Mouse (Mus musculus) kidney, postnatal 0 days (tissue): ENCODE measurements around the gene Tbc1d2b. TPM values are rescaled to one million over a fixed set of nuclear protein-coding genes. Genes with fewer than 3 reads are reported as not detected.

Source experiments
- ATAC-seq: fragments of 200-750 bp; cut with Nextera tagmentation; replicated peaks from 2 replicates; pipeline ENCODE4 v1.8.0; 2017; ENCODE audit warnings: low read depth, moderate number of reproducible peaks, moderate TSS enrichment, moderate library complexity; ENCODE audit not compliant: low FRiP score
- DNase-seq: peaks from one replicate; pipeline ENCODE4 v3.0.0-alpha.2; 2016; ENCODE audit warnings: low spot score
- H3K27ac ChIP-seq: fragments of 300-500 bp; sonication (generic); 2 replicates; pipeline ENCODE4 v1.5.1; 2014; ENCODE audit warnings: mild to moderate bottlenecking
- H3K27me3 ChIP-seq: fragments of 300-500 bp; sonication (generic); 2 replicates; pipeline ENCODE4 v1.6.1; 2014; ENCODE audit warnings: low read length, mixed read lengths; ENCODE audit not compliant: insufficient read depth
- H3K36me3 ChIP-seq: fragments of 300-500 bp; sonication (generic); 2 replicates; pipeline ENCODE4 v1.6.1; 2014; ENCODE audit warnings: low read length, mixed read lengths; ENCODE audit not compliant: insufficient read depth
- H3K4me1 ChIP-seq: fragments of 300-500 bp; sonication (generic); replicated peaks from 2 replicates; pipeline ENCODE4 v1.6.1; 2014; ENCODE audit warnings: antibody characterized with exemption, low read length, mixed read lengths; ENCODE audit not compliant: insufficient read depth
- H3K4me2 ChIP-seq: fragments of 300-500 bp; sonication (generic); 2 replicates; pipeline ENCODE4 v1.6.1; 2014; ENCODE audit warnings: mild to moderate bottlenecking, low read length, moderate library complexity, mixed read lengths
- H3K4me3 ChIP-seq: fragments of 300-500 bp; sonication (generic); replicated peaks from 2 replicates; pipeline ENCODE4 v1.5.1; 2014; ENCODE audit warnings: low read depth, low read length
- H3K9ac ChIP-seq: fragments of 300-500 bp; sonication (generic); 2 replicates; pipeline ENCODE4 v1.6.1; 2014; ENCODE audit warnings: low read depth, low read length
- H3K9me3 ChIP-seq: fragments of 300-500 bp; sonication (generic); replicated peaks from 2 replicates; pipeline ENCODE4 v1.6.1; 2016; ENCODE audit warnings: low read length, inconsistent platforms, mixed read lengths
- CTCF ChIP-seq: IDR thresholded peaks from 2 replicates; pipeline ENCODE4 v1.5.1; 2016; ENCODE audit warnings: antibody characterized with exemption, low read depth, mild to moderate bottlenecking, moderate library complexity
- WGBS: fragments of 180-500 bp; shearing (Covaris S2); extraction: QIAGEN DNeasy Blood & Tissue Kit; methylation state at CpG from one replicate; pipeline ENCODE4 v1.1.7; 2014; 5-methylcytosine and 5-hydroxymethylcytosine counted together
- polyA plus RNA-seq: library from polyadenylated mRNA; unstranded; fragments of >200 nt; fragmentation: Nextera tagmentation; extraction: Ambion mirVana; gene quantifications from 2 replicates; pipeline ENCODE4 v1.2.1, GENCODE M21; 2015

Gene Tbc1d2b
- polyA plus RNA-seq, 1 experiment from 2014 or later = 8.4 TPM

DNA sequence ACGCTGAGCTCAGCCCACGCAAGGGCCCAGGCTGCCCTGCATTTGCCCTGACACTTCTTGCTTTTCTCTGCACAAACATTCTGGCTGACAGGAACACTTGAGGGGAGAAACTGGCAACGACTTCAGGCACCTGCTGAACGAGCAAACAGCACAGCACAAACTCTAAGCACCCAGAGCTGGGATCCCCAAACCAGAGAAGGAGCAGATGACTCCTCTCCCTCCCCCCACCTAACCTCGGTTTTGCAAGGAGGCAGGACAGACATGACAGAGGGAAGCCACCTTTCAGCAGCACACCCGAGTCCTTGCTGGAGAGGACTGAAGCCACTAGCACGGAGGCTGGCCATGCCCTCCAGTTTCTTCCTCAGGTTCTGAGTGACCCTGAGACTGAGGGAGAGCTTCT lies 23.3 kb downstream of the Tbc1d2b start:
- H3K4me1 ChIP-seq = no peaks in the 10 kb centered on the region
- no peak overlapping the region for H3K4me2 ChIP-seq
- no peaks in the 10 kb centered on the region for H3K27me3 ChIP-seq
- no peak overlapping the region for H3K9ac ChIP-seq
- no peak overlapping the region for H3K4me3 ChIP-seq
- H3K36me3 ChIP-seq = peaks cover 6% of the 10 kb centered on the region; the same call in 1 of the 2 replicates
- ATAC-seq (no peak), DNase-seq (no peak)
- no peak for TF ChIP-seq CTCF
- no peaks in the 10 kb centered on the region for H3K9me3 ChIP-seq
- WGBS = 76% methylated on average over 7 of the region's 7 CpGs
- H3K27ac ChIP-seq = no peak overlapping the region

DNA sequence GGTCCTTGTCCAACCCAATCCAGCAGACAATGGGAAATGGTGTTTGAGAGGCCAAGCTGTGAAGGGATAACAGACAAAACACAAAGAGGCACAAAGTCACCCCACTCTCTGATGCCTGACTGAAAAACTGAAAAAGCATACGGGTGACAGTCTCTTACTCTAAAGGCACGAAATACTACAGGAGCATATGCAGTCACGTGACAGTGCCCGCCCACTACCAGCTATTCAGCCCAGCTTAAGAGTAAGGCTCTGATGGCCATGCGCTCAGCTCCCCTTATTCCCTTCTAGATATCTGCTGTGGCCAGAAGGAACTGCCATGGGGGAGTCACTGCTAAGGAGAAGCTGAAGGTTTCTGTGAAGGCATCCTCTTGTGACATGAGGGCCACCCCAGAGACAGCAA lies 24.8 kb downstream of the Tbc1d2b start:
- WGBS = 92% methylated on average over 5 of the region's 5 CpGs
- no peak for ATAC-seq

DNA sequence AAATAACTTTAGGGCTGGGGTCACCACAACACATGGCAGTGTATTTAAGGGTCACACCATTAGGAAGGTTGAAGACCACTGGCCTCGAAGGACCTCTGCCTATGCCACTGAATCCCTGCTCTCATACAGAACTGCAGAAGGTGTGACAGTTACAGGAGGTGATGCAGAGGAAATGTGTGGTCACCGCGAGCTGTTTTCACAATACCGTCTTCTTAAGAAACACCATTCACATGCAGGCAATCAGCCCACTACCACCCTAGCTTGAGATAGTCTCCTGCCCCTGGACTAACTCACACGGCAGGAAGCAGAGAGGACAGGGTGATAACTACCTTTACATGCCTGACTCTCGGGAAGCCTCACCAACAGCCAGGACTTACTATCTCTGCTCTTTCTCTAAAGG lies 25.4 kb downstream of the Tbc1d2b start:
- 92% methylated on average over 6 of the region's 6 CpGs for WGBS

More for the DNA sequence above, 24.8 kb downstream of the Tbc1d2b start:
- no peak overlapping the region for H3K27ac ChIP-seq
- H3K9ac ChIP-seq = no peak overlapping the region
- no peaks in the 10 kb centered on the region for H3K4me1 ChIP-seq
- no peaks in the 10 kb centered on the region for H3K9me3 ChIP-seq
- no peaks in the 10 kb centered on the region for H3K27me3 ChIP-seq
- no peak for TF ChIP-seq CTCF
- H3K36me3 ChIP-seq = peaks cover 6% of the 10 kb centered on the region; the same call in 1 of the 2 replicates
- no peak overlapping the region for H3K4me2 ChIP-seq
- no peak overlapping the region for H3K4me3 ChIP-seq
- DNase-seq = no peak

DNA sequence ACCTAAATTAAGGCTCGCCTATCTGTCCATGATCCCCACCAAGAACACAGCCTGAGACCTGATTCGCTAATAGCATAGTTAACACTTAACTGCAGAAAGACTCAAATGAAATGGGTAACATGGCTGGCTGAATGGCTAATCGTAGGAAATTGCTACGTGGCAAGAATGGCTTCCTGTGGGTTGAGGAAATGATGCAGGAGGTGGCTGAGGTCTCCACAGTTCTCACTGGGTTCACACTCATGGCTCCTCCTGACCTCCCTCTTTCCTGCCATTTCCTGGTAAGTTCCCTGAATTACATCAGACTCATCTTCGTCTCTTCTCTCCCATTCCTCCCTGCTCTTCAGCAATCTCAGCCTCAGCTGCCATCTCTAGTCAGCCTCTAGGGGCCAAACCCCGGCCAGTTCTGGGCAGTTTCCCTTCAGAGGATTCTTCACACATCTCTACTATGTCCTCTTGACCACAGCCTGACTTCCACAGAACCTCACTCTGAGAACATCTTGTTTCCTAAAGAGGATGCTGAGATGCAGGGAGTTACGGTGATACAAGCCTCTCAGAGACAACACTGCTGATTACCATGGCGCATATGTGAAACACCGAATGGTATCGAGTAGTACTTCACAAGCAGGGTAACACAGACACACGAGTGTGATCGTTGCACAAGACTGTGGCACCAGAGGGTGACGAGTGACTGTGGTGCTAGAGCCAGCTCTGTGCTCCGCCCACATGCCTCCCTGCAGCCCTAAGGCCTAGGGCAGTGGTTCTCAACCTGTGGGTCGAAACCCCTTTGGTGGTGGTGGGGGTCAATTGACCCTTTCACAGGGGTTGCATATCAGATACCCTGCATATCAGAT lies 26.1 kb downstream of the Tbc1d2b start:
- DNase-seq = no peak
- H3K4me1 ChIP-seq = no peaks in the 10 kb centered on the region
- no peak overlapping the region for H3K27ac ChIP-seq
- H3K9ac ChIP-seq = no peak overlapping the region
- peaks cover 6% of the 10 kb centered on the region; the same call in 1 of the 2 replicates for H3K36me3 ChIP-seq
- H3K9me3 ChIP-seq = no peaks in the 10 kb centered on the region
- ATAC-seq = no peak
- H3K27me3 ChIP-seq = no peaks in the 10 kb centered on the region
- H3K4me2 ChIP-seq = no peak overlapping the region
- 83% methylated on average over 15 of the region's 15 CpGs for WGBS
- no peak for TF ChIP-seq CTCF
- H3K4me3 ChIP-seq = no peak overlapping the region

More for the DNA sequence above, 25.4 kb downstream of the Tbc1d2b start:
- ATAC-seq (no peak), DNase-seq (no peak)
- Histone ChIP-seq H3K27me3 (no peaks in the 10 kb centered on the region), H3K4me1 (no peaks in the 10 kb centered on the region), H3K4me2 (no peak overlapping the region), H3K36me3 (peaks cover 6% of the 10 kb centered on the region; the same call in 1 of the 2 replicates), H3K4me3 (no peak overlapping the region), H3K9me3 (no peaks in the 10 kb centered on the region), H3K9ac (no peak overlapping the region), H3K27ac (no peak overlapping the region)
- no peak for TF ChIP-seq CTCF

- H3K4me1 ChIP-seq = no peaks in the 10 kb centered on the region
- no peak overlapping the region for H3K4me2 ChIP-seq
- WGBS = 67% methylated on average over 7 of the region's 7 CpGs
- no peak overlapping the region for H3K4me3 ChIP-seq
- no peak for DNase-seq
- no peaks in the 10 kb centered on the region for H3K27me3 ChIP-seq
- TF ChIP-seq CTCF = no peak
- ATAC-seq = peak; percentile 40; the same call in 1 of the 2 replicates
- no peak overlapping the region for H3K27ac ChIP-seq
- no peak overlapping the region for H3K9ac ChIP-seq
- H3K9me3 ChIP-seq = no peaks in the 10 kb centered on the region
- peaks cover 6% of the 10 kb centered on the region; the same call in 1 of the 2 replicates for H3K36me3 ChIP-seq
Observed at GRCm38 (mm10) chr9:90242855-90243254, 27.7 kb downstream of the Tbc1d2b start.

GRCm38 (mm10) chr9:90242291-90242690 lies 28.3 kb downstream of the Tbc1d2b start:
- ATAC-seq (no peak), DNase-seq (no peak)
- no peaks in the 10 kb centered on the region for H3K27me3 ChIP-seq
- no peaks in the 10 kb centered on the region for H3K9me3 ChIP-seq
- H3K4me2 ChIP-seq = no peak overlapping the region
- H3K4me3 ChIP-seq = no peak overlapping the region
- no peaks in the 10 kb centered on the region for H3K4me1 ChIP-seq
- H3K36me3 ChIP-seq = peaks cover 6% of the 10 kb centered on the region; the same call in 1 of the 2 replicates
- no peak for TF ChIP-seq CTCF
- H3K27ac ChIP-seq = no peak overlapping the region
- 48% methylated on average over 6 of the region's 6 CpGs for WGBS
- no peak overlapping the region for H3K9ac ChIP-seq
